Mouse (Mus musculus) left cerebral cortex, adult 8-10 months (tissue): ENCODE measurements around the gene 2310061I04Rik. TPM values are rescaled to one million over a fixed set of nuclear protein-coding genes. Genes with fewer than 3 reads are reported as not detected.

Experiments
- DNase-seq, 2 experiments: peaks; one replicate each; pipeline ENCODE4 v3.0.0; 2022; ENCODE audit warnings: low spot score in 2 of 2
- total RNA-seq, 4 experiments: library from RNA; stranded (reverse); gene quantifications; 2 replicates each; pipeline ENCODE4 v1.2.4; 2022

Gene 2310061I04Rik
- total RNA-seq, 4 experiments from 2014 or later = 40.3 to 63.3 (median 51.9) TPM

DNA sequence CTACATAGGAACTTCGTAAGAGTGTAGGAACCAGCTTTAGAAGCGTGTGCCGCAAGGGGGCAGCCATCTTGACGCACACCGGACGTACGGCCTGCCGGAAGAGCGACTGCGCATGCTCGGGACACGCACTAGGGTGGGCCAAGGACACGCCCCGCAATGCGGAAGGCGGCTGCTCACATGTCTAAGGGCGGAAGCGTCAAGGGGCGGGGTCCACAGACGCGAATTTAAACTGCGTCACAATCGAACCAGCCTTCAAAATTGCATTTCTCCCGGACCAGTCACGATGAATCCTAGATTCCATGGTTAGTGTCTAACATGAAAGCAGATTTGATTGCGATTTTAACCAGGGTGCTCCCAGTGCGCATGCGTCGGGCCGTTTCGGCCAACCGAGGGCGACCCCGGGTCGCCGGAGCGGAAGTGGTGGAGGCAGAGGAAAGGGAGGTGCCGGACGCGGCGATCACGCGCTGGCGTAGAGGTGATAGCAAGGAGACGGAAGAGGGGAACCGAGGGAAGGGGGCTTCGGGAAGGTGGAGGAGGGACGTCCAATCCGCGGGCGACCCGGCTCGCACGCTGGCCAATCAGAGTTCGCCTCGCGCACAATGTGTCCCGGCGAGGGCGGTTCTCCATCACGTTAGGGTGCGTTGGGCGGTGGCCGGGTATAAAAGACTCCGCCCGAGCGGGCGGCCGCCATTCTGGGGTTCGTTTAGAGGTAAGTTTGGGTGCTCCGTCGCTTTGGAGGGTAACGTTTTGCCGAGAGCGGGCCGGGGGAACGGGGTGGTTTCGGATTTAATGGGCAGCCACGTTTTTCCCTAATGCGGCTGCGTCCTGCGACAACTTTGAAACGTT lies 19.3 kb upstream of the 2310061I04Rik start, which contains the start of the genes Mrps18b and Ppp1r10:
Gene Mrps18b (minus strand): TSS at position 93 of the 846 bp plus-strand sequence.
Gene Ppp1r10 (plus strand): TSS at position 138 of the 846 bp plus-strand sequence.
- peak; percentile 99 to 100 for DNase-seq

GRCm38 (mm10) chr17:35915538-35916296 lies 18.5 kb upstream of the 2310061I04Rik start:
- no peak for DNase-seq

DNA sequence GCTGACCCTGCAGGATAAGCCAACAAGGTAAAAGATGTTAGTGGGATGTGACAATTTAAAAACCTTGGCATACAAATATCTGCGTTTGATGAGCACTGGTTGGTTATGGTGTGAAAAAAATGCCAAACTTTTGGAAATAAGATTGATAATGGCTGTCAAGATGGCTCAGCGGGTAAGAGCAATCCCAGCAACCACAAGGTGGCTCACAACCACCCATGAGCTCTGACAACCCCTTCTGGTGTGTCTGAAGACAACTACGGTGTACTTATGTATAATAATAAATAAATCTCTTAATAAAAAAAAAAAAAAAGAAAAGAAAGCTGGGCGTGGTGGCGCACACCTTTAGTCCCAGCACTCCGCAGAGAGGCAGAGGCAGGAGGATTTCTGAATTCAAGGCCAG lies 17.7 kb upstream of the 2310061I04Rik start:
- no peak for DNase-seq

DNA sequence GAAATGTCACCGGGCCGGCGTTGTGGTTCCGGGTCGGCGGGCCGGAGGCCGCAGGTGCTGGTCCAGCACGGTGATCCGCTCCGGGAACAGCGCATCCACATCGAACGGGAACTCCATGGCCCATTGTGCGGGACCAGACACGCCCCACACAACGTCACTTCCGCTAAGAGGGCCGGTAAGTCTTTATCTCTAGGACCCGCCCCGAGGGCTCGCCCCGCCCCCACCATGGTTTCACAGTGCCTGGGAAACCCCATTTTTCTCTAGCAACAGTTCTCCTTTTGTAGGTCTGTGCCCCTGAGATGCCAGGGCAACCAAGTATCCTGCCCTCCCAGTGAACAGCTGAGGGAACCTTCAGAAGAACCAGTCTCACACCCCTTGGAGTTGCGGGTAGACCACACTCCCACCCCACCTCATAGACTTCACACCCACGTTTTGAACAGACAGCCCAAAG lies 12.7 kb upstream of the 2310061I04Rik start, which contains the start of gene Atat1:
Gene Atat1 (minus strand): TSS at position 157 of the 451 bp plus-strand sequence.
- peak; percentile 88 to 93 for DNase-seq

GRCm38 (mm10) chr17:35909186-35909918 lies 12.1 kb upstream of the 2310061I04Rik start:
- no peak for DNase-seq

DNA sequence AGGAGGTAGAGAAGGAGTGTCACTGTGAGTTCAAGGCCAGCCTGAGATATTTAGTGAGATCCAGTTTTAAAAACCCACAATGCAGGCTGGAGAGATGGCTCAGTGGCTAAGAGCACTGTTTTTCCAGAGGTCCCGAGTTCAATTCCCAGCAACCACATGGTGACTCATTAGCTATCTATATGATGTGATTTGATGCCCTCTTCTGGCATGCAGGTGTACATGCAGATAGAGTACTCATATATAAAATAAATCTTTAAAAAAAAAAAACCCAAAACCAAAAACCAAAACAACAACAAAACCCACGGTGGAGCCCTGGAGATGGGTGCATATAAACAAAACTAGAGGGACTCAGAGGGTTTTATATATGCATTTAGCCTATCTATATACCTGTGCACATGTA lies 10.4 kb upstream of the 2310061I04Rik start:
- no peak for DNase-seq

- no peak for DNase-seq
Observed at GRCm38 (mm10) chr17:35905587-35905986, 8.4 kb upstream of the 2310061I04Rik start.

DNA sequence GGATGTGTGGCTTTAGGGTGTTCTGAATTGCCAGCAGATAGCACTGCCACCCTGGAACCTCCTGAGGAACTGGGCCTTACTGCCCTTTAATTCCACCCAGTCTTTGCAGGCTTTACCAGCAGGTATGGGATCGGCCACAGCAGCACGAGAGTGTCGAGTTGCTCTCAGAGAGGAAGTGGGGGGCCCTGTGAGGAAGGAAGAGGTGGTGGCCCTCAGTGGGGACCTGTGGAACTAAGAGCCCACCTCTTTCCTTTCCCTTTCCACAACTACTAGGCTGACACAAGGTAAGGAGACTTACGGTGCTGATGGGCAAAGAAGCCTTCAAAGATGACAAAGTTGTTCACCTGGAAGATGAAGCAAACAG lies 6.7 kb upstream of the 2310061I04Rik start:
- no peak for DNase-seq

GRCm38 (mm10) chr17:35903343-35903991 lies 6.2 kb upstream of the 2310061I04Rik start:
- DNase-seq = no peak

DNA sequence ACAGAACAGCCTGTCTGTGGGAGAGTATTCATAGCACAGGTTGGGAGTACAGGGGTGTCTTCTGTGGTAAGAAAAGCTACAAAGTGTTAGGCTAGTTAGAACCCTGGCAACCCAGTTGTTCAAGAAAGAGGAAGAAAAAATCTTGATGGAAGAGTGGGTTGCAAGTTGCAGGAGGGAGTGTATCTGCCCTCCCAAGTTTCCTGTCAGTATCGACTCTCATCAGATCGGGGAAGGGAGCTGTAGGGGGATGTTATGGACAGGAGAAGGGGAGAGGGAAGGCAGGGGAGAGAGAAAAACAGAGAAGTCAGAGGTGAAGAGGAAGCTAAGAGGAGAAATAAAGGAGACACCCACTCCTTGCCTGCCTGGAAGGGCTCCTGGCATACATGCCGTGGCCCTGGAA lies 3.4 kb upstream of the 2310061I04Rik start:
- DNase-seq = no peak

DNA sequence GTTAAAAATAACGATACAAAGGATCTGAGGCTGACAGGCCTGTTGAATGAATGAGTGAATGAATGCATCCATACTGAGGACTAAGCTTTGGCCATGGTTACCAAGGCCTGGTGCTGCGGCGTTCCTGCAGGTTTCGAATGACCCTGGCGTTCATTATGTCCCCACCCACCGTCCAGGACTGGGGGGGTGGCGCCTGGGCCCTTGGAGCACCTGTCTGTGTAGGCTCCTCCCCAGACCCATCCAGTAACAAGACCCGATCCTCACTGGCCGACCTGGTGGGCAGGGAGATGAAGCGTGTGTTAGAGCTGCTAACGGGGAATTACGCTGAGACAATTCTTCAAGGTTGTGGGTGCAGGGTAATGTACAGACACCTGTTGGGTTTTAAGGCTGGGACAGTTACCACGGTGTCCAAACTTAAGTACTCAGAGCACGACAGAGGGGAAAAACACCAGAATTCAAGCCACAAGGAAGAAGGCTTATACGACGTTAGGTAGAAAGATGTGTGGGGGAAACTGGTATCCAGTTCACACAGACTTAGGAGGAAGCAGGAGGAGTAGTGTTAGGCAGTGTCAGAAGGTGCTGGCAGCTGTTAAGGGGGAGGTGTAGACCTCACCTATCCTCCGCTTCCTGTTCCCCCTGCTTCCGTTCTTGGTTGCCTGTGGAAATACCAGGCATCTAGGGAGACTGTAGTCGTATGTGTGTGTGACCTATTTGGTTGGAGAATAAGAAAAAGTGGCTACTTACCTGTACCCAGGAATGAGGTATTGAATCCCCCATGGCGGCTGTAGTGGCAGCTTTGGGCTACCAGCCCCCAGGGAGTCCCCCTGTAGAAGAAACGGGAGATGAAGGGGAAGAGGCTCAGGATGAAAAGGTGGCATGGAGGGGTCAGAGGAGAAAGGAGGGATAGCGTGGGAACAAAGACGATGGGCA lies 678 bp upstream of the 2310061I04Rik start:
- no peak for DNase-seq

GRCm38 (mm10) chr17:35887725-35888124 lies 9.5 kb downstream of the 2310061I04Rik start:
- DNase-seq = no peak

- no peak for DNase-seq
Observed at GRCm38 (mm10) chr17:35883777-35884176, 13.5 kb downstream of the 2310061I04Rik start.

DNA sequence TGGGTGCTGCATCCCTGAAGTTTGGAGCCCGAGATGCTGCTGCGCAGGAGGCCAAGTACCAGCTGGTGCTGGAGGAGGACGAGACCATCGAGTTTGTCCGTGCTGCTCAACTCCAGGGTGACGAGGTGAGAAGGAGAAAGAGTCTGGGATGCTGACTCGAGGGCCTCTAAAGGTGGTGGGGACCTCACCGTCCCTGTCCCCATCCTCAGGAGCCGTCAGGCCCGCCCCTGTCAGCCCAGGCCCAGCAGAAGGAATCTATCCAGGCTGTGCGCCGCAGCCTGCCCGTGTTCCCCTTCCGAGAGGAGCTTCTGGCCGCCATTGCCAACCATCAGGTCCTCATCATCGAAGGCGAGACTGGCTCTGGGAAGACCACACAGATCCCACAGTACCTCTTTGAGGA lies 14.3 kb downstream of the 2310061I04Rik start:
- no peak for DNase-seq

GRCm38 (mm10) chr17:35879245-35880057 lies 17.8 kb downstream of the 2310061I04Rik start, which contains the start of gene Dhx16:
Gene Dhx16 (plus strand): TSS chr17:35879819.
- peak; percentile 92 to 93 for DNase-seq

GRCm38 (mm10) chr17:35874721-35875120 lies 22.5 kb downstream of the 2310061I04Rik start:
- DNase-seq = peak; percentile 42 to 69

DNA sequence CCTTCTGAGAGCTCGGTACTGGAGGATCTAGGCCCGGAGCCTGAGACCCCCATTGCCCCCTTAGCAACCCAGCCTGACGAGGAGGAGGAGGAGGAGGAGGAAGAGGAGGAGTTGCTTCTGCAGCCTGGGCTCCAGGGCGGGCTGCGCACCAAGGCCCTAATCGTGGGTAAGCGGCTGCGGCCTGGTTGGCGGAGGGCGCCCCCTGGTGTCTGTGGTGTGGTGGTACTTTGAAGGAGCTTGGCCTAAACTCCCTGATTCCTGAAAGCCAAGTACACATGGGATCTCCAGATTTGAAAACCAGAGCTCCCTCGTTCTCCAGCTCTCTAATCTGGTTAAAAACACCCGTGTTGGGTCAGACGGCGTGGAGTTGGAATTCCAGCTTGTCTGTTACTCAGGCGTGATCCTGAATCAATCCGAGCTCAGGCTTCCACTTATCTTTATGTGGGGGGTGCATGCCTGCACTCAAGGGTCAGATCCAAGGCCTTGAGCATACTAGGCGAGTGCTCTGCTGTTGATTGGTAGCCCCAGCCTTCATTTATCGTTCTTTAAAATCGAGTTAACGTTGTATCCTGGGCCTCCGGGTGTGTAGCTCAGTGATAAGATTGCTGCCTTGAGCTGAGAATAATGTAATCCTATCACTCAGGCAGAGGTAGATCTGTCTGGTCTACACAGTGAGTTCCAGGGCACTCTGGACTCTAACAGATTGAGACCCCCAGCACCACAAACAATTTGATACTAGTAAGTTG lies 23.3 kb downstream of the 2310061I04Rik start:
- DNase-seq = peak; percentile 58 to 75
